Mouse (Mus musculus) brown adipose tissue, adult 24 weeks (tissue): ENCODE measurements around the gene Rad18. TPM values are rescaled to one million over a fixed set of nuclear protein-coding genes. Genes with fewer than 3 reads are reported as not detected.

Experiments
- H3K27ac ChIP-seq: fragments of 200-500 bp; replicated peaks from 2 replicates; pipeline ENCODE4 v1.5.1; 2012; ENCODE audit warnings: low read depth, mild to moderate bottlenecking, low read length
- H3K4me1 ChIP-seq: fragments of 200-500 bp; 2 replicates; pipeline ENCODE4 v1.6.1; 2012; ENCODE audit warnings: low read length, mixed read lengths; ENCODE audit not compliant: control insufficient read depth, insufficient read depth, insufficient read length
- H3K4me3 ChIP-seq: fragments of 200-500 bp; 2 replicates; pipeline ENCODE4 v1.5.1; 2012; ENCODE audit warnings: low read depth, mild to moderate bottlenecking, low read length, moderate library complexity; ENCODE audit not compliant: insufficient read depth
- polyA plus RNA-seq: library from polyadenylated mRNA; stranded (reverse); fragments of >200 nt; gene quantifications from 2 replicates; pipeline ENCODE4 v1.2.4, GENCODE M21; 2012; ENCODE audit not compliant: missing spikeins, insufficient read depth, insufficient read length

Gene Rad18
- polyA plus RNA-seq, 1 experiment: 3.4 TPM

- no peaks in the 10 kb centered on the region for H3K4me1 ChIP-seq
- no peak overlapping the region for H3K27ac ChIP-seq
Observed at GRCm38 (mm10) chr6:112594971-112595370, 101.5 kb downstream of the Rad18 start.

GRCm38 (mm10) chr6:112587912-112588311, 108.6 kb downstream of the Rad18 start:
- no peak overlapping the region for H3K27ac ChIP-seq
- no peaks in the 10 kb centered on the region for H3K4me1 ChIP-seq
- H3K4me3 ChIP-seq: no peak overlapping the region

More at GRCm38 (mm10) chr6:112594971-112595370, 101.5 kb downstream of the Rad18 start:
- H3K4me3 ChIP-seq: no peak overlapping the region

DNA sequence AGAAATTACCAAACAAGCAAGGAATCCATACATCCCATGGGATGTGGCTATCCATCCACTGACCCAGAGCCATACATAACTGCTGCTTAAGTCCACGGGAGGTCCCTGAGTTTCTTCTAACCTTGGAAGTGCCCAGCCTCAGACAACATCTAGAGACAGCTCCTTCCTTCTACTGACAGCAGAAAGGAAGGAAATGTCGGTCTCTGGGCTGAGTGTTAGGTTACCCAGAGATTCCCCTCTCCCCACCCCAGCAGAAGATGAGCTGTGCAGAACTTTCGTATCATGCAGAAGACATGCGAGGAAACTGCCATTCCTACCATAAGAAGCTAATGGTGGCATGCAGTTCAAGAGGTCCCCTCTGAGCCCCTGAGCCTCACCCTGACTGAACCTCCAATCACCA, 109.5 kb downstream of the Rad18 start:
- Histone ChIP-seq H3K27ac (no peak overlapping the region), H3K4me1 (no peaks in the 10 kb centered on the region), H3K4me3 (no peak overlapping the region)

GRCm38 (mm10) chr6:112584961-112585360, 111.5 kb downstream of the Rad18 start:
- Histone ChIP-seq H3K27ac (no peak overlapping the region), H3K4me1 (no peaks in the 10 kb centered on the region), H3K4me3 (no peak overlapping the region)

GRCm38 (mm10) chr6:112582022-112582421, 114.5 kb downstream of the Rad18 start:
- Histone ChIP-seq H3K4me1 (0 out of 2 replicates have a peak, but pooled peaks cover under 1% of the 10 kb centered on the region), H3K4me3 (no peak overlapping the region), H3K27ac (no peak overlapping the region)

DNA sequence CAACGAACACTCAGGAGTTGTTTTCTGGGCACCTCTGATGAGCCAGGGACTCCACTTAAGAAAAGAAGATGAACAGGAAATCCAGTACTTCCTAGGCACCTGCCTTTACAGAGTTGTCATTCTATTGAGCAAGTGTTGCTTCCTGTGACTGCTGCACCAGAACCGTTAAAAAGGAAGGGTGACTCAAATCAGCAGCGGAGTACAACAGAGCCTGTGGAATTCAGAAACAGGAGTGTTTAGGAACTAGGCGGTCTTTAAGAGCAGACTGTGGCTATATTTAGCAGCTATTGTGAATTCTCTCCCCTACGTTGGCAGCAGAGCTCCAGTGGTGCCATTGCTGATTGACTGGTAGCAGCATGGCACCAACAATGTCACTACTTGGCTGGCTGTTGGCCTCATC, 119.3 kb downstream of the Rad18 start:
- Histone ChIP-seq H3K4me3 (no peak overlapping the region), H3K27ac (no peak overlapping the region), H3K4me1 (0 out of 2 replicates have a peak, but pooled peaks cover 2% of the 10 kb centered on the region)

GRCm38 (mm10) chr6:112574558-112574957, 121.9 kb downstream of the Rad18 start:
- Histone ChIP-seq H3K27ac (no peak overlapping the region), H3K4me3 (no peak overlapping the region), H3K4me1 (0 out of 2 replicates have a peak, but pooled peaks cover 2% of the 10 kb centered on the region)

DNA sequence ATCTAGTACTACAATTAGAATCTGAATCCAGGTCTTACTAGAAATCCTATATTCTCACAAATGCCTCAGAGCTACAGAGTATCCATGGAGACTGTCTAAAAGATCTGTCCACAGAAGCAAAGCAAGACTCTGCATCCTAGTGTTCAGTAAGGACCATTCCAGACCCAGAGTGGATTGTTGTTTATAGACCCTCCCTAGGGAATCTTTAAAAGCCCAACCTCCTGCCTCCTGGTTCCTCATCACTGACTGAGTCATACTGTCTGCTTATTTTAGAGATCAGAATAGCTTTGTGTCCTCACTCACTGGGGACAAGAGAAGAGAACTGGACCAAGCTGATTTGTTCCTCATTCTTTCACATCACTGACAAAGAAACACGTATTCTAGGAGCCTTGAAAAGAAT, 126.1 kb downstream of the Rad18 start:
- no peak overlapping the region for H3K27ac ChIP-seq
- no peak overlapping the region for H3K4me3 ChIP-seq
- H3K4me1 ChIP-seq: no peaks in the 10 kb centered on the region

Other genes with a start within 250 kb of the Rad18 start
- 1.6 TPM in 1 of 2 replicates, not detected in the other for gene Cav3, start 237.2 kb downstream of the Rad18 start, polyA plus RNA-seq
- 0.71 and 0.79 TPM in 2 replicates for gene Oxtr, start 206.7 kb downstream of the Rad18 start, polyA plus RNA-seq